Mouse (Mus musculus) thymus, adult 2 months (tissue): ENCODE results near the gene Plekhm1.

Experiments
- CTCF ChIP-seq: fragments of 200-500 bp; IDR thresholded peaks from 2 replicates; pipeline ENCODE4 v1.5.1; 2012; ENCODE audit warnings: mild to moderate bottlenecking, control low read depth, low read length, moderate library complexity, borderline replicate concordance; ENCODE audit not compliant: control insufficient read depth, poor library complexity, insufficient read depth; ENCODE audit errors: extremely low read depth
- POLR2A ChIP-seq: fragments of 200-500 bp; IDR thresholded peaks from 2 replicates; pipeline ENCODE4 v1.6.1; 2012; ENCODE audit warnings: mild to moderate bottlenecking, low read length, control low read depth, moderate library complexity; ENCODE audit not compliant: control insufficient read depth, poor library complexity, insufficient read depth; ENCODE audit errors: extremely low read depth

DNA sequence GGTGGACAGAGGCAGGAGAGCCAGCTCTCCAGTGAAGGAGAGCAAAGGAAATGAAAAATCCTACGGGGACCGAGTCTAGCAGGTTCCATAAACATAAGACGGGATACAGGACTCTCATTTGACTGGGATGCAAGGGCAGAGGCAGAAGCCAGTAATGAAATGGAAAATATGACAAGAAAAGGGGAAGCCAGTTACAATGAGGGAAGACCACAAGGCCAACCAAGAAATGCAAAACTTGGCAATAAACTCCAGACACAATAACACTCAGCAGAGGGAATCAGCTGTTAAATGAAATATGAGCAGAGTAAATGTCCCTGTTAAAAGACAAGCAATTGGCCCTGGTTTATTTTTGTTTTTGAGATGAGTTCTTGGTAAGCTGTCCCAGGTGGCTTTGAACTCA, 58.5 kb downstream of the Plekhm1 start:
- no peak for TF ChIP-seq CTCF
- no peak for TF ChIP-seq POLR2A
